Mouse (Mus musculus): ENCODE results near the gene Tmcc3.

Gene Tmcc3

DNA sequence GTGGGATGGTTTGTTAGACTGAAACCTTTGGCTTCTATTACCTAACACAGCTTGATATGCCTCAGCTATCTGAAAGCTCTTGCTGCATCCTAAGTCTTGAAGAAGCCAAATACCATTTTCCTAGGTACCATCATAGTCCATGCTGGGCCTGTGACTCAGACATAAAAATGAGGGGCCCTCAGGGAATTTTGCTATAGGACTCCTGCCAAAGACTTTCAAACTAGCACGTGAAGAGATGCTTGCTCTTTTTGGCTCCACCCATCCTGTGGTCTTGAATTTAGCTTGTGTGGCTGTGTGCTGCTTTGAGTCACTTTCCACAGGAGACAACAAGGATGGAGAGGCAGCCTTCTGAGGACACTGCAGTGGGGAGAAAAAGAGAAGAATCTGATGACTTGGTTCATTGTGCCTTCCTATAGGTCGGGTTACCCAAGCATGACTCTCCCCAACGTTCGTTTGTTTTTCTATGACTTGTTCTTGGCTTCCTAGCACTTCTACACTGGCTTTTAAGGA, 319.1 kb downstream of the Tmcc3 start:
- no peak for DNase-seq (ENCODE audit: low read depth, low spot score)

DNA sequence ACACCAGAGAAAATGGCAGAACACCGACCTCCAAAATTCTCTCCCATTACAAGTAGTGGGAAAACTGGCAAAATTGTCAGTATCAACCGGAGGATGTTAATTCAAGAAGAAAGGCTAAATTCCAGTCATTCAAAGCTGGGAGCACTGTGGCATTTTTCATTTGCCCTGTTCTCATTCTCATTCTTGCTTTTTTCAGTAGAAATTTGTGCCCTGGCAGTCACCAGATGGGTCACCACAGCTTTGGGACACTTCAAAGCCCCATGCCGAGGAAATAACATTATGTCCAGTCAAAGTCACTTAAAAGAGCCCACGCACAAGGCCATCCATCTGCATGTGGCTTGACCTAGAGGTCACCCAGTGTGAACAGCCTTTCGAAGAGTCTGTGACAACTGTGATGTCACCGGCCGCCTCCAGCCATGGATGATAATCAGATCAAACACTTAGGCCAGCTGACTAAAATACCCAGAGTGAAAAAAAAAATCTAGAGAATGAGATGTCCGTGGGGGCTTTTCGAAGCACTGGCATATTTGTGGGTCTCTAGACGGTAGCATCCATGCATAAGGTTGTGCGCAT, 319.9 kb downstream of the Tmcc3 start:
- DNase-seq (ENCODE audit: low read depth, low spot score) = no peak

- no peak for DNase-seq (ENCODE audit: low read depth, low spot score)
Measured at GRCm38 (mm10) chr10:94632245-94632644, 320.5 kb downstream of the Tmcc3 start.

DNA sequence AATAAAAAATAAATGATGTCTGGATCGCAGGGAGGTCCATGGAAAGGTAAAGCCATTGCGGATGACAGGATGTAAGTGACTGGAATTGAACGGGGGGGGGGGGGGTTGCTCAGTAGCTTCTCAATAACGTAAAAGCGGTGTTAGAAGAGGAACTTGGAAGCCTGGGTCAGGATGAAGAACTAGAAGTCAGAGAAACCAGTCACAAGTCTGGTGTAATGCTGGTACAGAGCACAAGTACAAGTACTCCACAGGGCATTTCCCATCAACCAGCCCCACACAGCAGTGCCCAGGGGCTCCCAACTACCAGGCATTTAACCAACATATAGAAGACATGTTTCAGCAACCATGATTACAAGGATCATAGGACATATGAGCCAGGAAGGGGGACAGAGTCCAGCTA, 326.9 kb downstream of the Tmcc3 start:
- DNase-seq (ENCODE audit: low read depth, low spot score) = no peak

- DNase-seq (ENCODE audit: low read depth, low spot score) = no peak
Measured at GRCm38 (mm10) chr10:94639281-94639680, 327.5 kb downstream of the Tmcc3 start.

- DNase-seq (ENCODE audit: low read depth, low spot score) = no peak
Measured at GRCm38 (mm10) chr10:94640067-94640466, 328.3 kb downstream of the Tmcc3 start.
